ENCODE assay signal across 14 mouse cellular contexts in genomic region chr10:107223186-107223440, GRCm38 (mm10).
A peak's percentile ranks its signal among the peaks of the same experiment; 100 is the strongest.
DNase-seq lines count a peak whose midpoint lies in the region.
"Had no signal": no experiment of that assay in that cellular context is flagged by ENCODE, and none has a peak within 500 bp of the region (broad histone marks: within the 10 kb centered on the region; RNA-seq: fewer than 3 reads in every experiment).

No protein-coding gene starts in this region.

- peak; percentile 94 for DNase-seq in 3T3-L1 (ENCODE audit: low read depth, low spot score)
- no peak for DNase-seq in neural tube, embryonic 10.5 days (ENCODE audit: extremely low spot score, low spot score)
- DNase-seq: adrenal gland, adult 2 months; adrenal gland, adult 8-10 months; adrenal gland, postnatal 10 days; adrenal gland, postnatal 14 days; adrenal gland, postnatal 25 days; adrenal gland, postnatal 36 days; B cell, adult 2 months; cerebellum, adult 11 months; cerebellum, adult 11-12 months; cerebellum, adult 18-20 months; cerebellum, adult 2 months; cerebellum, adult 8-10 months had no signal
